Comparison of ENCODE assay signal across 46 mouse cellular contexts in the genomic region with DNA sequence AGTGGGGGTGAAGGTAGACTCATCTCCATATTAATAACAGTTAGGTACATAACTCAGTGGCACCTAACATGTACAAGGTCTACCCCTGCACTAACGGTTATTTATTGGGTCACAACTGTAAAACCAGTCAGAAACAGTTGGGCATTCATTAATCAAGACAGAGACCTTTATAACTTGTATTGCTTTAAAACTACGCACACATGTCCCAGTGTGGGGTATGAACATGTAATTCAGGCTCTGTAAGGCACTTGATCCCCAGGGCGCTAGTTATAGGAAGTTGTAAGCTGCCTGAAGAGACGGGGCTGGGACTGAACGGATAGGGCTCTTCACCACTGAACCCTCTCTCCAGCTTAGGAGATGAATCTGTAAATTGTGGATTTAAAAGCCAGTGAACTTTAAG. TPM values are rescaled to one million over a fixed set of nuclear protein-coding genes. Genes with fewer than 3 reads are reported as not detected.
"Had no signal": no experiment of that assay in that cellular context is flagged by ENCODE, and none has a peak within 500 bp of the region (broad histone marks: within the 10 kb centered on the region; RNA-seq: fewer than 3 reads in every experiment).

No protein-coding gene starts in this region.

- H3K27ac ChIP-seq: heart, embryonic 10.5 days; heart, embryonic 13.5 days; heart, embryonic 15.5 days; hindbrain, embryonic 10.5 days; hindbrain, embryonic 12.5 days; hindbrain, embryonic 13.5 days; hindbrain, embryonic 14.5 days; hindbrain, embryonic 15.5 days; hindbrain, postnatal 0 days; intestine, embryonic 15.5 days; kidney, embryonic 15.5 days; kidney, postnatal 0 days; layer of hippocampus, adult 2 months; left cerebral cortex, adult 2 months had no signal

- H3K4me1 ChIP-seq: heart, embryonic 10.5 days; heart, embryonic 12.5 days; heart, embryonic 13.5 days; heart, embryonic 15.5 days; hindbrain, embryonic 10.5 days; hindbrain, embryonic 12.5 days; hindbrain, embryonic 13.5 days; hindbrain, embryonic 15.5 days; intestine, embryonic 15.5 days had no signal

- DNase-seq: heart, postnatal 10 days; heart, postnatal 14 days; heart, postnatal 36 days; heart, postnatal 4 days; kidney, adult 11 months; kidney, adult 18-20 months; kidney, adult 8-10 months; kidney, postnatal 14 days; kidney, postnatal 25 days; kidney, postnatal 36 days; kidney, postnatal 4 days; layer of hippocampus, adult 9-11 months; layer of hippocampus, postnatal 36 days had no signal

- H3K4me2 ChIP-seq: heart, embryonic 11.5 days; heart, embryonic 12.5 days; heart, embryonic 13.5 days; heart, embryonic 15.5 days; hindbrain, embryonic 12.5 days; hindbrain, embryonic 13.5 days; hindbrain, embryonic 14.5 days; hindbrain, embryonic 15.5 days; intestine, embryonic 15.5 days; kidney, embryonic 15.5 days had no signal

- ATAC-seq: hindbrain, embryonic 16.5 days; hindbrain, postnatal 0 days; inflammation-experienced regulatory T-cells, adult 6 months; intestine, embryonic 15.5 days; intestine, embryonic 16.5 days; intestine, postnatal 0 days had no signal

- H3K9ac ChIP-seq: heart, embryonic 12.5 days; heart, embryonic 13.5 days; heart, embryonic 15.5 days; hindbrain, embryonic 12.5 days; hindbrain, embryonic 13.5 days; hindbrain, embryonic 14.5 days; hindbrain, embryonic 15.5 days; intestine, embryonic 15.5 days; kidney, embryonic 15.5 days had no signal

- H3K9me3 ChIP-seq: heart, embryonic 10.5 days; heart, embryonic 12.5 days; heart, embryonic 13.5 days; heart, embryonic 15.5 days; hindbrain, embryonic 10.5 days; hindbrain, embryonic 12.5 days; hindbrain, embryonic 13.5 days; hindbrain, embryonic 15.5 days; intestine, embryonic 15.5 days; kidney, embryonic 15.5 days had no signal

- H3K4me3 ChIP-seq: heart, embryonic 10.5 days; heart, embryonic 12.5 days; heart, embryonic 13.5 days; heart, embryonic 15.5 days; hindbrain, embryonic 10.5 days; hindbrain, embryonic 12.5 days; hindbrain, embryonic 13.5 days; hindbrain, embryonic 15.5 days; intestine, embryonic 15.5 days; kidney, embryonic 15.5 days; layer of hippocampus, adult 2 months; left cerebral cortex, adult 2 months had no signal

- H3K27me3 ChIP-seq: heart, embryonic 12.5 days; heart, embryonic 13.5 days; heart, embryonic 15.5 days; hindbrain, embryonic 12.5 days; hindbrain, embryonic 13.5 days; hindbrain, embryonic 15.5 days; intestine, embryonic 15.5 days; kidney, embryonic 15.5 days had no signal

RNA-seq across cellular contexts. Expression of a gene that starts 16.0 kb away (rescaled TPM):
- total RNA-seq: heart, postnatal 10 days; heart, postnatal 14 days; heart, postnatal 25 days; heart, postnatal 36 days; hematopoietic stem cell, adult 5-6 weeks; layer of hippocampus, adult 18-20 months; layer of hippocampus, adult 2 months; layer of hippocampus, adult 8-10 months; layer of hippocampus, postnatal 10 days; layer of hippocampus, postnatal 14 days; layer of hippocampus, postnatal 25 days; layer of hippocampus, postnatal 36 days; left cerebral cortex, adult 18-20 months; left cerebral cortex, adult 2 months; left cerebral cortex, adult 8-10 months; left cerebral cortex, postnatal 10 days had no signal
- polyA plus RNA-seq: heart, embryonic 12.5 days; heart, postnatal 0 days; inflammation-experienced regulatory T-cells, adult 6 months; intestine, embryonic 14.5 days; intestine, embryonic 15.5 days; intestine, postnatal 0 days; large intestine, adult 2 months had no signal

RNA-seq across cellular contexts. Expression of a gene that starts 57.2 kb away (rescaled TPM):
- total RNA-seq: hematopoietic stem cell, adult 5-6 weeks had no signal
